Mouse (Mus musculus) embryonic fibroblast, embryonic 13.5 days (primary cell): ENCODE measurements around the gene Samd5.

Source experiments
- CTCF ChIP-seq: IDR thresholded peaks from 2 replicates; pipeline ENCODE4 v1.5.1; 2011; ENCODE audit warnings: mild to moderate bottlenecking, control low read depth, low read length, moderate library complexity, borderline replicate concordance; ENCODE audit not compliant: insufficient read depth
- POLR2A ChIP-seq: IDR thresholded peaks from 2 replicates; pipeline ENCODE4 v1.6.1; 2011; ENCODE audit warnings: low read depth, mild to moderate bottlenecking, control low read depth, low read length, moderate library complexity

DNA sequence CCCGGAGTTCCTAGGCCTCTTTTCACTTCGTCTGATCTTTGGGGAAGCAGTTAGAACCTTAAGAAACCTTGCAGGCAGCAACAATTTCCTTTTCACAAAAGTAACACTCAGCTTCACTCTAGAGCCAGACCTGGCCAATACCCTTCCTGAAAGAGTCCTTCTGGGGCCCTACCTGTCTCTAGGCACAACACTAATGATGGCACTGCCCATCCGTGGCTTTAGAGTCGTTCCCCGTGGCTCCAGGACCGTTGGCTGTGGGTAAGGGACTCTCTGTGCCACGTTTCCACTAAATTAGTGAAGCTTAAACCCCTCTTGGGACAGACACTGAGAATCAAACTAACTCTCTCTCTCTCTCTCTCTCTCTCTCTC lies 1.4 kb upstream of the Samd5 start:
- no peak for TF ChIP-seq POLR2A
- TF ChIP-seq CTCF, result no peak
